Mouse (Mus musculus): ENCODE results near the gene Sult6b2.

Gene Sult6b2

DNA sequence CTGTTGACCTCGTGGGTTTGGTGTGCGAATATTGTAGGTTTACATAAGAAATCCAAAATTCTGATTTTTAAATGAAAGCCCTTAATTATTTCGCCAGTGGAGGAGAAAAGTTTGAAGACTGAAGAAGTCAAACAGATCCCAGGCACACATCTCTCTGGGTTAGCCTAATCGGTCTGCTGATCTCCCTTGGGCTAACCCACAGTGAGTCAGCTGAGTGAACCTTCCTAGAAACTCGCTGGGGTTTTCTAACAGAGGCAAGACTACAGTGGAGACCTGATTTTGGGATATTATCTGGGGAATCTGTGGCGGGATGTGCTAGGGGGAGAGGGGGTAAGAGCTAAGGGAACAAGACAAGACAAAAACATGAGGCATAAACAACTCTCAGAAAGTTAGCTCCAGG is 5.9 kb upstream of the Sult6b2 start:
- no peak for DNase-seq (ENCODE audit: low spot score)

DNA sequence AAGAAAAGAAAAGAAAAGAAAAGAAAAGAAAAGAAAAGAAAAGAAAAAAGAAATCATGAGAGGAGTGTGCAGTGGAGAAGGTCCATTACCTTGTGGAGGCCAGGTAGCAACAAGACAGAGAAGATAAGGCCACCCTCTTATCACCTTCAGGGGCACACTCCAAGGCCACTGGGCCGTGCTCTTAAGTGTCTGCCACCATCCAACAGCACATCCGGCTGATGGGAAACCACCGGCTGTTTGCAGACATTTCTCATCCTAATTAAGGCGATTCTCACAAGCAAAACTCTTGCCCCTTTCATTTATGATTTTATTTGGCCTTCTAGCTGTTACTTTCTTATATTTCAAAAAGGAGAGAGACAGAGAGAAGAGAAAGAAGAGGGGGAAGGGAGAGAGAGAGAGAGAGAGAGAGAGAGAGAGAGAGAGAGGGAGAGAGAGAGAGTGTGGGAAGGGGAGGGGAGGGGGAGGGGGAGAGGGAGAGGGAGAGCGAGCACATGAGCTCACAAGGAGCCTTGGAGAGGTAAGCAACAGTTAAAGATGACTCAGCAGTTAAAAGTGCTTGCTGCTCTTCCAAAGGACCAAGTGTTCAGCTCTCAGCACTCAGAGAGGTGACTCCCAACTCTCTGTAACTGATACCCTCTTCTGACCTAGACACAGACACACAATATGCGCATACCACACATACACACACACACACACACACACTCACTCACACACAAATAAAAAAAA is 5.2 kb upstream of the Sult6b2 start:
- DNase-seq (ENCODE audit: low spot score) = no peak

DNA sequence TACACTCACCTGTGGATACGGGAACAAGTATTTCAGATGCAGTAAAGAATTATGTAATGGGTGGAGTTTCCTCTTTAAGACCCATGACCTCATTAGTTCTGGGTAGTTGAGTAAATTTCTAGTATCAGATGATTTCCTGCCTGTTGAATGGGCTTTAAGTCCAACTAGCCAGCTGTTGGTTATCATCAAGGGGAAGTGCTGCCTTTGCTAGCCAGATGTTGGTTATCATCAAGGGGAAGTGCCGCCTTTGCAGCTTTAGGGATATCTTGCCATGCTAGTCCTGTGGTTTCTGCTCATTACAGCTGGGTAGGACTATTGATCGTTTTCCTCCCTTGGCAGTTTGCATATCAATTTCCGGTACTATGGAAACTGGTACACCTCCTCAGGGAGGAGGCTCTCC is 2.0 kb upstream of the Sult6b2 start:
- no peak for DNase-seq (ENCODE audit: low spot score)

- peak; percentile 27 for DNase-seq (ENCODE audit: low spot score)
Observed at GRCm38 (mm10) chr6:142802617-142803525, 1.4 kb downstream of the Sult6b2 start.

- peak; percentile 10 for DNase-seq (ENCODE audit: low spot score)
Observed at GRCm38 (mm10) chr6:142801687-142802086, 2.6 kb downstream of the Sult6b2 start.

GRCm38 (mm10) chr6:142799704-142800374 is 4.5 kb downstream of the Sult6b2 start:
- no peak for DNase-seq (ENCODE audit: low spot score)

- DNase-seq (ENCODE audit: low spot score) = no peak
Observed at GRCm38 (mm10) chr6:142798837-142799236, 5.5 kb downstream of the Sult6b2 start.

GRCm38 (mm10) chr6:142797996-142798395 is 6.3 kb downstream of the Sult6b2 start:
- DNase-seq (ENCODE audit: low spot score) = no peak

DNA sequence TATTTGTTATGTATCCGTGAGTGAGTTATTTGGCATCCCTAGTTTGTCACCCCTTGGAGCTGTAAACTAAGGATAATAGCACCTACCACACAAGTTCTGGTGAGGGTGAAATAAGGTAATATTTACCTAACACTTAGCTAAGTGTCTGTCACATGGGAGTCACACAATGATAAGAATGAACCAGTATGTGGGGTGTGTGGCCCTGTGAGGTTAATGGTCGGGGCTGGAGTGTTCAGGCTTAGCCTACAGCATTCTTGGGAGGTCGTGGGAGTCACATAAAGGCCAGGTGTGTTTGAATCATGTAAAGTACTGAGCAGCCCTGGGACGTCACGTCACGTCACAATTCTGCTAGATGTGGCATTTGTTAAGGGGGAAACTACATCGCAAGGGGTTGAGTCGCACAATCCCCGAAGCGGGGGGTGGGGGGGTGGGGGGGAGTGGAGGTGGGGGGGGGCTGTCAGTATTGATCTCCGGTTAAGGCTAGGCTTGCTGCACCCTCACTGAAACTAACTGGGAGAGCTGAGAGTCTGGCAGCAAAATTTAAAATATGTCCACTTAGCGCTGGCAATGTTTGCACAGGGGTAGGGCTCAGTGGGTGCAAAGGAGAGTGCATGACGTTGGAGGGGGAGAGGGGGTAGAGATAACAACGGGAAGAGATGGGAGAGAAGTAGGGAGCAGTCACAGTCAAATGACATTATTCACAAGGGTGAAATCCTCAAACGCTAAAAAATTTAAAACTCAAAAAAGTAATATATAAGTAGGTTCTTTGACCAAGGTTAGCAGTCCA is 8.5 kb downstream of the Sult6b2 start:
- no peak for DNase-seq (ENCODE audit: low spot score)

DNA sequence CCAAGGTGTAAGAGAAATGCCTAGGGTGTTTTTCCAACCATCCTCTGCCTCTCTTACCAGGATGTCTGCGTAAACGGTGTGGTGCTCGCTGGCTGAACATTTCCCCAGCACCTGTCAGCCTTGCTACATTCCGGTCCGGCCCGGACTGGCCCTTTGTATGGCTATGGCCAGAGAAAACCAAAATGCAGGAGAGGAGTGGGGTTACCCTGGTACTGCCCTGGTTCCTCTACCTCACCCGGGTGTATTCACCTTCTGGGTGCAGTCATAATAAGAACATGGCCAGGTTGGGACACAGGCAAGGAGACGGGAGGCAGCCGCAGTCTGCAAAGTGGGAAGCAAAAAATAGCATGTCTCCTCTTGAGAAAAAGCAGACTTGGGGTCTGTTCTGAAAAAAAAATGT is 9.2 kb downstream of the Sult6b2 start:
- no peak for DNase-seq (ENCODE audit: low spot score)

- no peak for DNase-seq (ENCODE audit: low spot score)
Observed at GRCm38 (mm10) chr6:142793468-142793867, 10.8 kb downstream of the Sult6b2 start.

DNA sequence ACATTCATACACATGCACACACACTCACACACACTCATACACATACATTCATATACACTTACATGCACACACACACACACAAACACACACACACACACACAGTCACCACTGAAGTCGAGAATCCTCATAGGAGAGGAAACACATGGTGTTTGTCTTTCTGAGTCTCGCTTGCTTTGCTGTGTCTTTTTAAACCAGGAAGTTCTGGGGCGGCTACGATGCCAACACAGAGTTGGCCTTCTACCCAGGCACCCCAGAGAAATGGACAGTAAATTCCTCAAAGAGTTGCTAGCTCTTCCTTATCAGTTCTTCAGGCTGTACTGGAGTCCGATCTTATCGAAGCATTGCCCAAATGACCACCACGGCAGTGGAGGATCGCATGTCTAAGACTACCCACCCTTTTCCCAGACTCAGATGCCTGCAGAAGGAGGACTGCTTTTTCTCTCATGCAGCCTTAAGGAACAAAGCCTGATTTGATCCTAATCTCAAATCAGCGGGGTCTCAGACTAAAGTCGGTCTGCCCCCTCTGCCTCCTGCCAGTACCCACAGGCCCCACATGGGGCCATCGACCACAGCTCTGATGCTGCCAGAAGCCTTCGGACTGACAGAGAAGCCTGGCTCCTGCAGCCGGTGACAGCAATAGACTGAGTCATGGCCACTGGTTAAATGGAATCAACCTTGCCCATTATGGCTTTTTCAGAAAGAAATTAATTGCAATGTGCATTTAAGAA is 11.9 kb downstream of the Sult6b2 start:
- no peak for DNase-seq (ENCODE audit: low spot score)

GRCm38 (mm10) chr6:142789736-142790135 is 14.6 kb downstream of the Sult6b2 start:
- DNase-seq (ENCODE audit: low spot score) = no peak

GRCm38 (mm10) chr6:142788042-142788987 is 16.0 kb downstream of the Sult6b2 start:
- DNase-seq (ENCODE audit: low spot score) = peak; percentile 78

DNA sequence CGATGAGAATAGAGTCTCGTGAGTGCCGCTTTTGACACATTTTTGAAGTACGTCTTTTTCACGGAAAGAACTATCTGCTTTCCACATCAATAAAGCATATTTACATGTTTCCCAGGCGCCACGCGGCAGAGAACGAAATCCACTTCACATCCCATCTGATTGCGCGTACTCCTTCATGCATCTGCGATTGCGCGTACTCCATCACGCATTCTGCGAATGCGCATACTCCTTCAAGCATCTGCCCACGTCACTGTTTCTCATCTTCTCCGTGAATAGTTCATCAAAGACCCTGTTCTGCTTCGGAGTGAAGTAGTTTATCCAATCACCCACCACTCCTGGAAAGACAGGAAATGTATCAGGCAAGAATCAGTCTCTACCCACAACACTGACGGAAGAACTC is 18.2 kb downstream of the Sult6b2 start:
- DNase-seq (ENCODE audit: low spot score) = no peak

DNA sequence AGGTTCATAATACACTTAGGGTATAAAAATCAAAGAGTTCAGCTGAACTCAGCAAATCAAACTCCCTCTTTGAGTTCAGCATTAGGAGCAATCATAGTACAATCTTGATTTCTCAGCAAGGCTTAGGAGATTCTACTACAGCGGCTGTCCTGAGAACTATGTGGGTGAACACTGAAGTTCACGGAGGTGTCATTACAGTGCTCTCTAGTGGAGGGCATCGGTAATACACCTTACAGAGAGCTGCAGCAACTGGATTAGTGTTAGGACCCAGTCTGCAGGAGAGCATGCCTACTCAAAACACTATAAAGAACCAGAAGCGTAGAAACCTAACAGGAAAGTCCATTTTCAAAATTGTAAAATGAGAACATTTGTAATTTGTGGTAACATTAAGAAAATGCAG is 19.0 kb downstream of the Sult6b2 start:
- DNase-seq (ENCODE audit: low spot score) = peak; percentile 69

GRCm38 (mm10) chr6:142781286-142781685 is 23.0 kb downstream of the Sult6b2 start:
- no peak for DNase-seq (ENCODE audit: low spot score)

- DNase-seq (ENCODE audit: low spot score) = no peak
Observed at GRCm38 (mm10) chr6:142780574-142781033, 23.7 kb downstream of the Sult6b2 start.

GRCm38 (mm10) chr6:142779812-142780573 is 24.3 kb downstream of the Sult6b2 start:
- no peak for DNase-seq (ENCODE audit: low spot score)

All from testis, postnatal 10 days (tissue).